Mouse (Mus musculus) right cerebral cortex, postnatal 10 days (tissue): ENCODE measurements around the gene Hirip3.
"Not testable (repeated sequence)": the region's sequence is repeated elsewhere in the genome, so short reads cannot be mapped to it uniquely, and the experiment has no call there.

ENCODE experiments used
- DNase-seq, 2 experiments: peaks; one replicate each; pipeline ENCODE4 v3.0.0; 2021; ENCODE audit warnings: low spot score in 2 of 2

Hirip3 gene

GRCm38 (mm10) chr7:126853454-126853853, 8.3 kb upstream of the Hirip3 start:
- DNase-seq = no peak

DNA sequence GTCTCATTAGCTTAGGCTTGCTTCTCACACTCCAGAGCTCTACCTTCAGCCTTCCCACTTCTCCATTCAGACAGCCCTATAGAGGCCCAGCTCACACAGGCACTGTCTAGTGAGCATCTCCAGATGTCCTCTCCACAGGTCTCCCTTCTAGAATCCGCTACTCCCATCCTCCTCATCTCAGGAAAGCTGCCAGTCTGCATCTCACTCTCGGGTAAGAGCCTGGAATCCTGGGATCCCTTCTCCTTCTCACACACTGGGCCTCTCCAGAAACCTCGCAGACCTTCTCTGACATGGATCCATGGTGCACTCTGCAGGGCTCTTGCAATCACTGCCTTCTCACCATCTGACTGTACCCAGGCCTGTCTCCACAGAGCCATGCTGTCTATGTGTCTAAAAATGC, 6.1 kb upstream of the Hirip3 start:
- DNase-seq = no peak

- no peak for DNase-seq
Observed at GRCm38 (mm10) chr7:126856741-126857420, 4.9 kb upstream of the Hirip3 start.

DNA sequence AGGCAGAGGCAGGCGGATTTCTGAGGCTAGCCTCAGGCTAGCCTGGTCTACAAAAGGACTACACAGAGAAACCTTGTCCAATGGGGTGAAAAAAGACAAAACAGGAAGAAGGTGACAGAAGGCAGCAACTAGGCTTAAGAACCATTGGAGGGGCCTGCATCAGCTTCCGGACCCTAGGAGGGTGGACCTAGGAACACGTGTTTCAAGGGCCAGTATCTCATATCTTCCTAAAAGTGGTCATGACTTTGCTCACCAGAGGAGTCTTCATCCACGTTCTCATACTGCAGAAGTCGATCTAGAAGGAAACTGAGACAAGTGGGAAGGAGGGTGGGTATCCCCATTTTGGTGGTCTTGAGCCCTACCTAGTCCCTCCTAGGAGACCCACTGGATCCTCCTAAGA, 785 bp upstream of the Hirip3 start:
- no peak for DNase-seq

GRCm38 (mm10) chr7:126862147-126862784, 494 bp downstream of the Hirip3 start, which contains the start of gene Ino80e:
TSS of gene Ino80e (minus strand) at chr7:126862377.
- DNase-seq = peak; percentile 97 to 98

- DNase-seq = no peak
Observed at GRCm38 (mm10) chr7:126863791-126864190, 2.0 kb downstream of the Hirip3 start.

- DNase-seq = no peak
Observed at GRCm38 (mm10) chr7:126867534-126867933, 5.8 kb downstream of the Hirip3 start.

GRCm38 (mm10) chr7:126868003-126868402, 6.2 kb downstream of the Hirip3 start:
- DNase-seq = no peak

GRCm38 (mm10) chr7:126869780-126870519, 8.2 kb downstream of the Hirip3 start:
- DNase-seq = no peak

DNA sequence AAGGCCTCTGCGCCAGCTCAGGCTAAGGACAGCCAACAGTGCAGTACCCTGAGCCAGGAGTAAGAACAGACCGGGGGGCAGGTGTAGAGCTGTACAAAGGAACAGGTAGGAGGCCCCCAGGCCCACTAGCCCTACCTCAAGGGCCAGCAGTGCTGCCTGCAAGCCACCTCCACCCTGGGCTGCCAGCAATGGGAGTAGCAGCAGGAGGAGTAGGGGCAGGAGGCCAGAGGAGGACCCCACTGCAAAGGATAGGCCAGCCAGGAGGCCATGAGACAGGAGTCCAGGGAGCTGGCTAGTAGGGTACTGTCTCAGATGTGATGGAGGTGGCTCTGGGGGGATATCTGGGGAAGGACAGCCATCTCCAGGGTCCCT, 8.7 kb downstream of the Hirip3 start:
- DNase-seq = no peak

DNA sequence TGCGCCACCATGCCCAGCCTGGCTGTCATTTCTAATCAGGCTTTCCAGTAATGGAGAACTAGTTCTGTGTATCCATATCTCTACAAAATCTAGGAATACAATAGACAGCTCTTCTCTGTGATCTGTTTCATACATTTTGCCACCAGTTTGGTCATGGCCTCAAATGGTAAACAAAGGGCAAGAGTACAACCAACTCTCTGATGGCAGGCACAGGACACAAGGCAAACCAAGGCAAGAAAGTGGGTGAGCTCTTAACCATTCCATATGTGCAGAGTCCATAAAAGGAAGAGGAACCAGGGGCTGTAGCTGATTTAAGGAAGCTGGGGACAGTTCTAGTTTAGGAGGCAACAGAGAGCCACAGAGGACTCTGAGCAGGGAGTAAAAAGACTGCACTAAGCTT, 15.5 kb downstream of the Hirip3 start:
- DNase-seq = no peak

- no peak for DNase-seq
Observed at GRCm38 (mm10) chr7:126881040-126881439, 19.3 kb downstream of the Hirip3 start.

GRCm38 (mm10) chr7:126883731-126884181, 22.0 kb downstream of the Hirip3 start:
- DNase-seq = peak; percentile 38 to 46

GRCm38 (mm10) chr7:126884286-126885164, 22.8 kb downstream of the Hirip3 start, which contains the start of gene Taok2:
TSS of gene Taok2 (minus strand) at chr7:126884703.
- DNase-seq = peak; percentile 99

DNA sequence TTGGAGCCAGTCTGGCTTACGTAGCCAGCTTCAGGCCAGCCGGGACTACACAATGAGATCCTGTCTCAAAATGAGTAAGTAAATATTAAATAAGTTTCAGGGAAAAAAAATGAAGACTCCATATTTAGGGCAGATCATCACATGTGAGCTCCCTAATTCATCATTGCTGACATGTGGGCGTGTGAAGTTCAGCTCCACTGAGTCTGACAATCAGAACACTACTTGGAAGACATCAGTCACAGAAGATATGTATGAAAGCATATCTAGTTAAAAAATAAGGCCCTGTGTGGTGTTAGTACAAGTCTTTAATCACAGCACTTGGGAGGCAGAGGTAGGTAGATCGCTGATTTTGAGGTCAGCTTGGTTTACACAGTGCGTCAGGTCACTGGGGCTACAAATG, 25.5 kb downstream of the Hirip3 start:
- DNase-seq = no peak

DNA sequence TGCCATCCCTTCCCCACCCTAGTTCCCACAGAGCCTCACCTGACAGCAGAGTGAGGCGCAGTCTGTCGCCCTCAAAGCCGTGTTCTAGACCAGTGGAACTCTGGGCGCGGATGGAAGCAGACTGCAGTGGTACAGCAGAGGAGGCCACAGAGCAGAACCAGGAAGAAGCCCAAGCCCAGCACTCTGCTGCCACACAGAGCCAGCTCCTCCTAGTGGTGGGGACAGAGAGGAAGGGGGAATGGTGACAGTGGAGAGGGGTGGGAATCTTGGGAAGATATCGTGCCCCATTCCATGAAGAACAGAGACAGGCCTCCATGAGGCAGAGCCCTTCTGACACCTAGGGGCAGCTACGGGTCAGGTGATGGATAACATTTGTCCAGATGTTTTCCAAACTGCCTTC, 27.1 kb downstream of the Hirip3 start:
- no peak for DNase-seq

DNA sequence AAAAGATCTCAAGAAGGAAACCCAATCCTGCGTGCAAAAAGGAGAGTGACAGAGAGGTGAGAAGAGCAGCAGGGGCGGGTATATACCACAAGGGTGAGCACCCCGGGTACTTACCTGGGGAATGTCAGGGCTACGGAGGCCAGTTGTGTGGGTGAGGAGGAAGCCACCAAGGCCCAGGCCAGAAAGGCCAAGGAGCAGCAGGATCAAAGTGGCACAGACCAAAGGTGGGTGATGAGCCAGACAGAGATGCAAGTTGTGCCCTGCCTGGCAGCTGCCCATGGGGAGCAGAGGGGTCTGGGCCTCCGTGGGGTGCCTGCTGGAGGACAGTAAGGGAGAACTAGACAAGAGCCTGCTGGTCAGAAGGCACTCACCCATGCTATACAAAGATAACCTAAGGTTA, 35.1 kb downstream of the Hirip3 start:
- peak in 1 of 2 experiments; percentile 34 for DNase-seq

- DNase-seq = peak; percentile 36 to 52
Observed at GRCm38 (mm10) chr7:126897390-126898101, 35.8 kb downstream of the Hirip3 start.

DNA sequence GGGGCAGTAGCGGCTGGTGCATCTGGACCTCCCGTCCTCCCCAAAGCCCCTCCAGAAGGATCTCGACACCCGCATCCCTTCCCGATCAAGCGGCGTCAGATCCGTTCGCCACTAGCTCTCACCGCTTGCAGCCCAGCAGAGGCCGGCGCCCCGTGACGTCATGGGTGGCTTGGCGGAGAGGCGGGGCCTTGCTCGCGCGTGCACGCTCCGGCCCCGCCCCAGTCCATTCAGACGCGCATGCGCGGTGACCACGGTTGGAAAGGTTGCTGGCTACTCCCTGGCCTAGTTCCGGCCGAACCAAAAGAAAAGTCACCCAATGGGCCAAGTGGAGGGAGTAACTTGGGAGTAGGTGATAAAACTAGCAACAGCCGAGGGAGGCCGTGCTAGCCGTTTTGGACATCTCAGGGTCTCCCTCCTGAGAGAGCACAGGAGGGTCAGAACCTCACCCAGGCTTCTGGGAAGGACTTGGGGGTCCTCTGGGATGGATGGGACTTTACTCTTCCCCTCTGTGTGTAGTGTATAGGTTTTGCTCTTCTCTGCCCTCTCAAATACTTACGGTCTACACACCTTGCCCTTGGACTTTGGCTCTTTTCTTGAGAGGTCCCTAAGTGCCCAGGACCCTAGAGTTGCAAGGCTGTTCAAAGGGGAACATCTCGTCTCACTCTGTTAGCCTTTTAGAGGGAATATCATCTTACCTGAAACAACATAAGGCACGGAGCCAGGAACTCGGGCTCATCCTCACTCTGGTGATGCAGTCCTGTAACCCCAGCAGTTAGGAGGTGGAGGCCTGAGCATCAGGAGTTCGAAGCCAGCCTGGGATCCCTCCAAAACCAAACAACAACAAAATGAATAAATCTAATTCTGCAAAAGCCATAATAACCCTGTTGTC, 36.6 kb downstream of the Hirip3 start:
- DNase-seq = peak; percentile 95 to 98

- not testable (repeated sequence) for DNase-seq
Observed at GRCm38 (mm10) chr7:126899781-126900180, 38.0 kb downstream of the Hirip3 start.
